Mouse (Mus musculus) kidney, adult 2 months (tissue): ENCODE results near the gene Ovca2.

Experiments used
- CTCF ChIP-seq: fragments of 200-500 bp; conservative IDR thresholded peaks from 2 replicates; pipeline ENCODE4 v1.5.1; 2011; ENCODE audit warnings: low read depth, mild to moderate bottlenecking, control low read depth, low read length, moderate library complexity, mixed read lengths; ENCODE audit not compliant: insufficient read depth, insufficient read length
- POLR2A ChIP-seq: fragments of 200-500 bp; IDR thresholded peaks from one replicate; pipeline ENCODE4 v1.6.1; 2011; ENCODE audit warnings: low read depth, low read length, control low read depth

GRCm38 (mm10) chr11:75189713-75190370 is 11.2 kb upstream of the Ovca2 start:
- TF ChIP-seq CTCF (no peak), POLR2A (no peak)
